Mouse (Mus musculus): ENCODE results near the gene Hist1h2ap. TPM values are rescaled to one million over a fixed set of nuclear protein-coding genes. Genes with fewer than 3 reads are reported as not detected.
"Not testable (repeated sequence)": the region's sequence is repeated elsewhere in the genome, so short reads cannot be mapped to it uniquely, and the experiment has no call there.

Hist1h2ap gene
- total RNA-seq, 2 experiments from 2014 or later: 17.0 TPM; not detected in 1

DNA sequence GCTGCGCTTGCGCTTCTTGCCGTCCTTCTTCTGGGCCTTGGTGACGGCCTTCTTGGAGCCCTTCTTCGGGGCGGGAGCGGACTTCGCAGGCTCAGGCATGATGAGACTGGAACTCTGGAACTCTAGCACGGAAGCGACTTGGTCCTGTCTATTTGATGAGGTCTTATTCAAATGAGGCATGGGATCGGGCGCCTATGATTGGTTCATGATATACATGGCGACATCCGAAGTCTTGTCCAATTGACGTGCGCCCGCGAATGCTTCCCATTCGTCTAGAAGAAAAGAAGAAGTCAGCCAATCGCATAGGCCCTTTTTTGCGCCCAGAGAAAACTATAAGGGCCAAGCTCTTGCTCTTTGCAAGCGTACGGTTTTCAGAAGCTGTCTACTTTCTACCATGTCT, 23.2 kb downstream of the Hist1h2ap start, which contains the start of the genes Hist1h2bq and Hist1h2ao:
TSS of gene Hist1h2bq (minus strand) at position 125 of the 400 bp plus-strand sequence.
TSS of gene Hist1h2ao (plus strand) at position 393 of the 400 bp plus-strand sequence.
- not testable (repeated sequence) for DNase-seq

DNA sequence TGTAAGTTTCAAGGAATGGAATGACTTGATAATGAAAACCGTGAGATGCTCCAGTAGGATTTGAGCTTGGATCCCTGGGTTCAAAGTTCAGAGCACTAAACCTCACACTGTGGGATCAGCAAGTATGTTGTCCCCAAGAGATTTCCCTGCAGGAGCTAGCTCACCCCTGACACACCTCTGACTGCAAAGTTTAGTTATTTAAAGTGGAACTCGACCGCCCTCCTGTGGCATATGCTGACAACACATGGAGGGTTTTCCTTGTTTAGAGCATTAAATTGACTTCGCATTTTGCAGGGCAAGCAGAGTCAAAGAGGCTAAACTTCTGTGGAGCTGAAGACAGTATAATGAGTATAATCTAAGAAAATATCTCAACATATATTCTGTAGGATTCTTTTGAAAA, 30.2 kb downstream of the Hist1h2ap start:
- not testable (repeated sequence) for DNase-seq

DNA sequence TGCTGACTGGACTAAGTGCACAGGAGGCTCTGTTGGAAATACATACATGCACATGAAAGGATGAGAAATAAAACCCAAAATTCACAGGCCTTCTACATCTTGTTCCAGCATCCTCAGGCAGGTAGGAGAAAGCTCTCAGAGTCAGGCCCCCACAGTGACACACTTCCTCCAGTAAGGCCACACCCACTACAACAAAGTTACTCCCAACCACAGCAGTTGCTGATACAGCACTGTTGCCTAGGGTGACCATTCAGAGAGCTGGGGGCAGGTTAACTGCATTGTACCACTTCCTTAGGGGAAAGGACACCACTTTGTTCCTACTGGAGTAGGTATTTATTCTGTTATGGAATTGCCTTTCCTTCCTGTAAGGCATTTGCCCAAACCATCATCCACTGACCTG, 36.1 kb downstream of the Hist1h2ap start:
- not testable (repeated sequence) for DNase-seq

DNA sequence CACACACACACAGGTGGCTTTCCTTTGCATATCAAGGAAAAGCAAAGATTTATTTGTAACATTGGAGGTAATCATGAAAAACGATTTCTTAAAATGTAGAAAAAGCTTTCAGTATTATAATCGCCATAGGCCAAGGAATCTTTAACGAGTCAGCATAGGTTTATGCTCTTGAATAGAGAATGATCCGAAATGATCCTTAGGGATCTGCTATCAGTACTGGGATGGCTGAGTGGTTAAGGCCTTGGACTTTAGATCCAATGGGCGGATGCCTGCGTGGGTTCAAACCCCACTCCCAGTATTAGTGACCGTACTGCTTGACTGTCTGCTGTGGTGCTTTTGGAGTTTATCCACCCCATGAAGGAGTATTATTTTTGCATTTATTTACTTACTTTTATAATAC, 37.7 kb downstream of the Hist1h2ap start:
- DNase-seq: no peak

DNA sequence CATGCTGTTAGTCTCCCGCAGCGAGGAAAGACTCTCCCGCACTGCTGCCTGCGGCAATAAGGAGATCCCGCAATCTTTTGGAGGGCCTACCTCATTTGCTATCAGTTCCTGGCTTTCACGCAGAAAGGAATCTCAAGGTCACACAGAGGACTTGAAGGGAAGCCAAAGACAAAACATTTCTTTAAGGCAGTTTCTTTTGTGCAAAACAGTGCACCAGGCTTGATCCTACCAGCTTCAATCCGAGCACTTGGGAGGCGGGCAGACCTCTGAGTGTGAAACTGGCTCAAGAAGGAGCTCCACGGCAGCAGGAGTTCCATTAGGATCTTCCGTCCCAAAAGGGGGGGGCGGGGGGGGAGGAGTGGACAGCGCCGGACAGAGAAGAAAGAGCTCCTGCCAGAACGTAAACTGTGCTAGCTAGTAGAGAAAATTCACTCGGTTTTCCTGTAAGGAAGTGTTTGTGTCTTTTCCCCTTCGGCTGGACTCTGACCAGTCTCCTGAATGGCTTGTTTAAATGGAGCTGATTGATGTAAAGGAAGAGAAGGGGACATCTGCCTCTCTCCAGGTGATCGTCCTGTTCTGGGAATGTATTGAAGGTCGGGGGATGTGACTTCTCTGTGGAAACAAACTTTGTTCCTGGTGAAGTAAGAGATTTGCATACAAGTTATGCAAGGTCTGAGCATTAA, 42.6 kb downstream of the Hist1h2ap start:
- no peak for DNase-seq

DNA sequence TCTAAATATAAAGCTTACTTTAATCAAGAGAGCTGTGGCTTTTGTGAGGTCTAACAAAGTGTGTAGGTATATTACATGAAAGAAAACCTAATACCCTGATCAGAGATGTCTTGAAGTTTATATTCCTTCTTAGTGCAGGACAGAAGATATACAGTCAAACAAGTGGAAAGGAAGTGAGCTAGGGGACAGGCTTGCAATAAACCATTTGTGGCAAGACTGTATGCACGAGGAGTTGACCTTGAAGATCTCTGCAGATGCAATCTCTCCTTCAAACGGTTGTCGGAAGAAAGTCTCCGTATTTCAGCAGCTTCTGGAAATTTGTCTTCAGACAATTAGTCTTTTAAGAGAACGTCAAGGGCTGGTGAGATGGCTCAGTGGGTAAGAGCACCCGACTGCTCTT, 43.4 kb downstream of the Hist1h2ap start:
- no peak for DNase-seq

DNA sequence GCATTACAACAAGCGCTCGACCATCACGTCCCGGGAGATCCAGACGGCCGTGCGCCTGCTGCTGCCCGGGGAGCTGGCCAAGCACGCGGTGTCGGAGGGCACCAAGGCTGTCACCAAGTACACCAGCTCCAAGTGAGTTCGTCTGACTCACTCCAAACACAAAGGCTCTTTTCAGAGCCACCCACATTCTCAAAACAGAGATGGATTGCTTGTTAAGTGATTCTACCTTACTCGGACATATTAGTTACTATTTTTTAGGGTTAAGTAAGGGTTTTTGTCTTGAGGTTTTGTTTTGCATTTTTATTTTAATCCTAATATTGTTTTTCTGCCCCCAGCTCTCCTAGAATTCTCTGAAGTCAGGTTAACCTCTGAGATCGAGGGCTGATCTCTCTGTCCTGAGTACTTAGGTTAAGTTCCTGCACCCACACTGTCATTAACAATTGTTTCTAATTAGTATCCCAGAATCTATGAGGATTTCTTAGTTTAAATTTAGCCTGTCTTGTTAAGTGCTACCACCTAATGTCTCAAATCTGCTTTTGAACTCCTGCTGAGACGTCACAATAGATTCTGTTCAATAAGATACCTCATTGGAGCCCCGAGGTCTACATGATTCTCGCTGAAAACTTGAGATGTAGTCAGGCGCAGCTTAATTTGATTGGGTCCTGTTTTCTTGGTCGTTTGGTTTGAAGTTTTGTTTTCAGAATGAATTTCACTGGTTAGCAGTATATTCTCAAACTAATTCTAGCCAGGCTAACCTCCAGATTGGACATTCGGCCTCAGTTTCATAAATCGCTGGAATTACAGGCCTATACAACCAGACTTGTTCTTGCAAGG, 45.3 kb downstream of the Hist1h2ap start:
- no peak for DNase-seq

DNA sequence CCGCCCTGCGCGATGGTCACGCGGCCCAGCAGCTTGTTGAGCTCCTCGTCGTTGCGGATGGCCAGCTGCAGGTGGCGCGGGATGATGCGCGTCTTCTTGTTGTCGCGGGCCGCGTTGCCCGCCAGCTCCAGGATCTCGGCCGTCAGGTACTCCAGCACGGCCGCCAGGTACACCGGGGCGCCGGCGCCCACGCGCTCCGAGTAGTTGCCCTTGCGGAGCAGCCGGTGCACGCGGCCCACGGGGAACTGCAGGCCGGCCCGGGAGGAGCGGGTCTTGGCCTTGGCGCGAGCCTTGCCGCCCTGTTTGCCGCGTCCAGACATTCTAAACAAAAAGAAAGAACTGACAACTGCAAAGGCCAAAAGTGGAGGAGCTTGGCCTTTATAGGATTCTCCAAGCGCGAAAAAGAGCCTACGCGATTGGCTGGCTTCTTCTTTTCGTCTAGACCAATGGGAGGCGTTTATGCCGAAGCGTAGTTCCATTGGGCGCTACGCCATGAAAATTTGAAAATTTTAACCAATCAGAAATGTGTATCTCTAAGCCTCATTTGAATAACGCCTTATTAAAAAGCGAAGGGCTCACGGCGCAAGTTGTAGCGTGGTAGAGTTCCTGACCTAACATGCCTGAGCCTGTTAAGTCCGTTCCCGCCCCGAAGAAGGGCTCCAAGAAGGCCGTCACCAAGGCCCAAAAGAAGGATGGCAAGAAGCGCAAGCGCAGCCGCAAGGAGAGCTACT, 46.2 kb downstream of the Hist1h2ap start, which contains the start of the genes Hist1h2an and Hist1h2bp:
TSS of gene Hist1h2an (minus strand) at position 320 of the 731 bp plus-strand sequence.
TSS of gene Hist1h2bp (plus strand) at position 563 of the 731 bp plus-strand sequence.
- peak; percentile 81 for DNase-seq

DNA sequence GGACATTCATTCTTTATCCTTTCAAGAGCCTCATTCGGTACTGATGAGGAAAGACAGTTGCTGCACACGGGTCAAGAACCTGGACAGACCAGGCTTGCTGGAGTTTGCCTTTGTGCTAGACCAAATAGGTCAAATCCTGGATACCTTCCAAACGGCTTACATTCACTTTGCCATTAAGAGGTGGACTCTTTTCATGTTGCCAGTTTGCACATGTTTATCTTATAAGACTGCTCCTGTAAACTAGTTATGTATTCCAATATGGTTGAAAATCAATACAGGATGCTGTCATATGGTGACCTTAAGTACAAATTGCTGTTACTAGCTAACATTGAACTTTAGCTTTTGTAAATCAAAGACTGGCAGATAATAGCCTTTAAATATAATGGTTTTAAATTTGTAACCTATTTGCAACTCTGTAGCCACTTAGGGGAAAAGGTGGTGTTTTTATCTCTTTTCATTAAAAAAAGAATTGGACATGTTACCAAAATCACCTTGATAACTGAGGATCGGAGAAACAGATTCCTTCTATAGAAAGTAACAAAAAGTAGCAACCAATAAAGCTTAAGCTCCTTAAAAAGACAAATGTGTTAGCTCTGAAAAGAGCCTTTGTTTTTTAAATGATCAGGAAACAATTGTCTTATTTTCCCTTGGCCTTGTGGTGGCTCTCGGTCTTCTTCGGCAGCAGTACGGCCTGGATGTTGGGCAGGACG, 47.0 kb downstream of the Hist1h2ap start:
- no peak for DNase-seq

DNA sequence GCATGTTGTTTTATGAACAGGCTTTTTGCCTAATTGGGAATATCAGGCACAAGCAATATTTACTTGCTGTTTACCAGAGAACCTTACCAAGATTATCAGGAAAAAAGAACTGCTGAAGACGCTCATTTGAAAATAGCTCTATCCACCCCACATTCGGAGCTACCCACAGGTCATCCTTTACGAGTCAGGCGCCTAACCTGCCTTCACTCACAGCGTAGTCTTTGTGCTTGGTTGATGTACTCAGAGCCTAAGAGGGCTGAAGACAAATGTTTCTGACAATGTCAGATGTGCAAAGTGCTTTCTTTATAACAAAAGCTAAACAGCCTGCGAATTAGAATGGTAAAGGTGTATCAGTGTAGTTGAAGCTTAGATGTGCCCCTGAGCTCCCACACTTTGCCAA, 49.0 kb downstream of the Hist1h2ap start:
- DNase-seq: no peak

DNA sequence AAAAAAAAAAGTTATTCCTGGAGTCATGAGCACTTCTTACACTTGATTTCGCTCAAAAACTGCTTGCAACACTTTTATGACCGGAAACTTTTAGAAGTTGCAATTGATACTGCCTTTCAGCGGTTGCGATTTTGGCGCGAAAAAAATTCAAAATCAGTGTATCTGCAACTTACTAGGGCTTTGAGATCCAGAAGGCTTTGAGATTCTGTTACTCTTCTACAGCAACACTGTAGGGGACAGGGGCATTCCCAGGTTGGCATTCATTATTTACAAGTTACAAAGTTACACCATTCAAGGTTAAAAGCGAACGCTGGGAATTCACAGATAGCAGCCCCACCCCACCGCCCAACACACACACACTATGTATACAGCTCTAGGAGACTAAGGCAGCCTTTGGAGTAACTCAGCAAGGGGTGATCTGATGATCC, 49.6 kb downstream of the Hist1h2ap start:
- DNase-seq: no peak

DNA sequence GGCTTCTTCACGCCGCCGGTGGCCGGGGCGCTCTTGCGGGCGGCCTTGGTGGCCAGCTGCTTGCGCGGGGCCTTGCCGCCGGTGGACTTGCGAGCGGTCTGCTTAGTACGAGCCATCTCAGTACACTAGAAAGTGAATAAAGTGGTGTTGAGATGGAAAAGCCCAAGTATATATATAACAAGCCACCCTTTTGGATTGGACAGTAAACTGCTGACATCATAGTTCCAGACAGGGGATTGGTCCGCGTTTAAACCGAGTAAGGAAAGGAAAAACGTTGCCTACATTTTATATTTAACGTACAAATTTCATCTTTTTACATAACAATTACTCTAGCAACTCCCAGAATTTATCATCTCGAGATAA, 50.1 kb downstream of the Hist1h2ap start, which contains the start of gene Hist1h3i:
TSS of gene Hist1h3i (minus strand) at position 116 of the 363 bp plus-strand sequence.
- peak; percentile 17 for DNase-seq

Small RNAs within 50 kb of the gene (microRNA-seq; reads per million reads assigned to microRNA genes)
- gene Gm19658 (ENCODE audit: borderline replicate concordance in 2 of 2) (0 reads per million in 2 experiments), gene Gm44346 (ENCODE audit: borderline replicate concordance in 2 of 2) (0 reads per million in 2 experiments), gene Gm44466 (ENCODE audit: borderline replicate concordance in 2 of 2) (0 reads per million in 2 experiments)

Other genes starting within 250 kb of the Hist1h2ap start
- not detected for gene Olfr1362, start 219.5 kb downstream of the Hist1h2ap start, total RNA-seq (2021)
- gene Olfr11, start 191.0 kb downstream of the Hist1h2ap start, total RNA-seq (2021): not detected
- gene Olfr1361, start 170.1 kb downstream of the Hist1h2ap start, total RNA-seq (2021): not detected
- not detected for gene Olfr1360, start 156.1 kb downstream of the Hist1h2ap start, total RNA-seq (2021)
- not detected for gene Olfr1359, start 135.4 kb downstream of the Hist1h2ap start, total RNA-seq (2021)
- 10 to 100 TPM; 15.1 to 26.3 TPM for gene Hist1h2bl, start 117.4 kb downstream of the Hist1h2ap start, total RNA-seq (2021)
- gene Hist1h2ai, start 117.1 kb downstream of the Hist1h2ap start, total RNA-seq (2021): 10 to 100 TPM in 1 of 2 experiments, 1 to 10 TPM in 1; 4.4 to 21.0 TPM
- 10 to 100 TPM; 10.1 to 40.0 TPM for gene Hist1h3h, start 115.8 kb downstream of the Hist1h2ap start, total RNA-seq (2021)
- gene Hist1h2bm, start 111.5 kb downstream of the Hist1h2ap start, total RNA-seq (2021): 1 to 10 TPM; 1.1 to 5.1 TPM
- gene Hist1h4j, start 98.4 kb downstream of the Hist1h2ap start, total RNA-seq (2021): 1 to 10 TPM; 1.2 to 4.0 TPM
- 10 to 100 TPM; 31.9 to 37.5 TPM for gene Hist1h4k, start 83.0 kb downstream of the Hist1h2ap start, total RNA-seq (2021)
- gene Hist1h2ak, start 79.7 kb downstream of the Hist1h2ap start, total RNA-seq (2021): 1 to 10 TPM; 2.7 to 6.4 TPM
- 1 to 10 TPM; 5.1 to 9.0 TPM for gene Hist1h2bn, start 79.4 kb downstream of the Hist1h2ap start, total RNA-seq (2021)
- 1 to 10 TPM; 3.9 to 9.2 TPM for gene Hist1h1b, start 52.9 kb downstream of the Hist1h2ap start, total RNA-seq (2021)
- 10 to 100 TPM; 20.0 to 23.8 TPM for gene Hist1h3i, start 50.1 kb downstream of the Hist1h2ap start, total RNA-seq (2021)
- 1 to 10 TPM; 1.0 to 2.4 TPM for gene Hist1h2an, start 46.3 kb downstream of the Hist1h2ap start, total RNA-seq (2021)
- gene Hist1h2bp, start 46.0 kb downstream of the Hist1h2ap start, total RNA-seq (2021): 1 to 10 TPM; 5.3 to 6.0 TPM
- gene Hist1h2bq, start 23.3 kb downstream of the Hist1h2ap start, total RNA-seq (2021): 10 to 100 TPM; 18.0 to 21.3 TPM
- 10 to 100 TPM in 1 of 2 experiments, not detected in 1; 24.7 TPM for gene Hist1h2ao, start 23.0 kb downstream of the Hist1h2ap start, total RNA-seq (2021)
- 10 to 100 TPM; 49.0 to 65.1 TPM for gene Hist1h4m, start 21.8 kb downstream of the Hist1h2ap start, total RNA-seq (2021)
- 10 to 100 TPM; 14.1 to 20.2 TPM for gene Hist1h4n, start 1.3 kb downstream of the Hist1h2ap start, total RNA-seq (2021)
- gene Hist1h2br, start 236 bp upstream of the Hist1h2ap start, total RNA-seq (2021): 10 to 100 TPM; 17.7 to 21.3 TPM
- under 1 TPM; 0.26 to 0.54 TPM for gene Zfp184, start 111.6 kb upstream of the Hist1h2ap start, total RNA-seq (2021)
- not detected for gene Pom121l2, start 147.7 kb upstream of the Hist1h2ap start, total RNA-seq (2021)
- not detected for gene Prss16, start 176.2 kb upstream of the Hist1h2ap start, total RNA-seq (2021)
- gene Hist1h2ah, start 202.1 kb upstream of the Hist1h2ap start, total RNA-seq (2021): 1 to 10 TPM; 2.9 to 7.7 TPM
- 10 to 100 TPM; 13.9 to 29.0 TPM for gene Hist1h2bk, start 202.4 kb upstream of the Hist1h2ap start, total RNA-seq (2021)
- 10 to 100 TPM; 30.9 to 31.7 TPM for gene Hist1h4i, start 207.9 kb upstream of the Hist1h2ap start, total RNA-seq (2021)
- gene Hist1h2ag, start 209.4 kb upstream of the Hist1h2ap start, total RNA-seq (2021): 10 to 100 TPM in 1 of 2 experiments, 1 to 10 TPM in 1; 3.5 to 16.1 TPM
- gene Hist1h2bj, start 209.7 kb upstream of the Hist1h2ap start, total RNA-seq (2021): 10 to 100 TPM in 1 of 2 experiments, 1 to 10 TPM in 1; 5.3 to 14.5 TPM